Mouse (Mus musculus): ENCODE data around the gene Mrgpre.
A peak's percentile ranks its signal among the peaks of the same experiment; 100 is the strongest.

Mrgpre gene

DNA sequence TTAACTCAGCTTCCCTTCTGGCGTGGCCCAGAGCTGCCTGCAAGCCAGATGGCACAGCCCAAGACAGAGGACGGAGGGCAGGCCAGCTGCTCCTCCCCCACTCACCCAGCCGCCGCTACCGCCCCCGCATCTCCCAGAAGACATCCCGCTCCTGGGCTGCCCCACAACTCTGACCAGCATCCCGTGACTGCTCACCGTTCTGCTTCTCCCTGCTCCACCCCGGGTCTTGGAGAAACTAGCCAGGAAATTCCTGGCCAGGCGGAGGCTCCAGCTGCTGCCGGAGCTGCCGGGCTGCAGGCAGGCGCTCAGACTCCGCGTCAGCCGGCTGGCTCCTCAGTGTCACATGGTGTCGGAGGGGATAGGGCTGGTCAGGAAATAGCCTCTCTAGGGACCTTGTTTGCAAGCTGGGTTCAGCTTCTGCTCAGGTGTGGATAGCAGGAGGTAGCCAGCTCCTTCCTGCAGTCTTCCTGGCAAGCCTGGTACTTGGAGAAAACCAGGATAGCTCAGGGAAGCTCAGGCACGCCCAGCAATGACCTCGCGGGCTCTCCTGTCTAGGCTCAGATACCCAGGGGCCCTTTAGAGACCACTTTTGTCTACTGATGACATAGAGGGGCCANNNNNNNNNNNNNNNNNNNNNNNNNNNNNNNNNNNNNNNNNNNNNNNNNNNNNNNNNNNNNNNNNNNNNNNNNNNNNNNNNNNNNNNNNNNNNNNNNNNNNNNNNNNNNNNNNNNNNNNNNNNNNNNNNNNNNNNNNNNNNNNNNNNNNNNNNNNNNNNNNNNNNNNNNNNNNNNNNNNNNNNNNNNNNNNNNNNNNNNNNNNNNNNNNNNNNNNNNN lies at the start of gene Mrgpre:
Mrgpre (minus strand) TSS at position 505 of the 834 bp plus-strand sequence.
- DNase-seq (ENCODE audit: low read depth) = peak; percentile 61

GRCm38 (mm10) chr7:143833581-143834190 lies 49.4 kb upstream of the Mrgpre start:
- no peak for DNase-seq (ENCODE audit: low read depth)

DNA sequence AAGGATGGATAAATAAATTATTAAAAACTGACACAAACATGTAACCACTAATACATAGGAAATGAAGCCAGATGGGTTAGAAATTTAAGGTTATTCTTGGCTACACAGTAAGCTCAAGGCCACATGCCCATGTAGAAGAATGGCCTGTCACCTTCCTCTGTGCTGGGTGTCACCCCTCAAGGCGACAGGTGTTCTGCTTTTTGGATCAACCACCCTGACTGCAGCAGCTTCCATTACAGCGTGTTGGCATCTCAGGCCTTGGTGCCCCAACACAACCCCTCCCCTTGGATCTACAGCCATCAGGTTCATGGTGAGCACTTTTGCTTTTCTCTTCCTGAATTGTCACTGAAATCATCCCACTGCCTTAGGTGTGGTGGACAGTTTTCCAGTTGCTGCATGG lies 48.3 kb upstream of the Mrgpre start:
- no peak for DNase-seq (ENCODE audit: low read depth)

DNA sequence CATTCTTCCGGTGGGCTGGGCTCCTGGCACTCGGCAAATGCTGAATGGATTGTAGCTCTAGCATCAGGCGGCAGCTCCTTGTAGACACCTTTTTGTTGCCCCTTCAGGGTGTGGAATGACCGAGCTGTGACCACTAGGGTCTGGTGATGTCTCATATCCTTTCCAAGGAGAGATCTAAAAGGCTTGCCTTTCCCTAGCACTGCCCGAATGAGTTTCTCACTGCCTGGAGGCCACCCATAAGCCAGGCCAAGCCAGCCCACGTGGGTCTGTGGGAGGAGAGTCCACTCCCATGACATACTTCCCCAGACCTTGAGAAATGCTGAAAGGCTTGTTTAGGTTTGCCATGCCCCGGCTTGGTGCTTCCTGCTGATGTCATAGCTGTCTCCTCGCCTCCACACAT lies 47.9 kb upstream of the Mrgpre start:
- DNase-seq (ENCODE audit: low read depth) = no peak

DNA sequence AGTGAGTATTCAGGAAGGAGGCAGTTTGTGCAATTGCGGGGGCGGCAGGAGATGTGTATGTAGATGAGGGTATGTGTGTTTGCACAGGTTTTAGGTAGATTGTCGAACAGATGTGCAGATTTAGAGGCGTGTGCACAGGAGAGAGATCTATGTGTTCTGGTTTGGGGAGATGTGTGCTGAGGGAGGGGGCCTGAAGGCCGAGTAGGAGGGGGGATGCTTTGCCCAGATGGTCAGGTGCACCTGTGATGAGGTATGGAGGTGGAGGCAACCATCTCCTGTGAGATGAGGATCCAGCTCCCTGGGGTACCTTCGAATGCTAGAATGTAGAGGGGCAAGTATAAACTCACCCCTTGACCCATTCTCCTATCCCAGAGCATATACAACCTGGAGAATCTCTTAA lies 46.1 kb upstream of the Mrgpre start:
- no peak for DNase-seq (ENCODE audit: low read depth)

- peak; percentile 99 for DNase-seq (ENCODE audit: low read depth)
Observed at GRCm38 (mm10) chr7:143829504-143830331, 45.4 kb upstream of the Mrgpre start.

GRCm38 (mm10) chr7:143826985-143827384 lies 42.7 kb upstream of the Mrgpre start:
- no peak for DNase-seq (ENCODE audit: low read depth)

- DNase-seq (ENCODE audit: low read depth) = no peak
Observed at GRCm38 (mm10) chr7:143823266-143823605, 38.9 kb upstream of the Mrgpre start.

GRCm38 (mm10) chr7:143822375-143823265 lies 38.3 kb upstream of the Mrgpre start, which contains the start of the genes Nadsyn1 and Dhcr7:
Nadsyn1 (minus strand) TSS chr7:143822849.
Dhcr7 (plus strand) TSS chr7:143823145.
- peak; percentile 99 for DNase-seq (ENCODE audit: low read depth)

- DNase-seq (ENCODE audit: low read depth) = no peak
Observed at GRCm38 (mm10) chr7:143821241-143821640, 36.9 kb upstream of the Mrgpre start.

DNA sequence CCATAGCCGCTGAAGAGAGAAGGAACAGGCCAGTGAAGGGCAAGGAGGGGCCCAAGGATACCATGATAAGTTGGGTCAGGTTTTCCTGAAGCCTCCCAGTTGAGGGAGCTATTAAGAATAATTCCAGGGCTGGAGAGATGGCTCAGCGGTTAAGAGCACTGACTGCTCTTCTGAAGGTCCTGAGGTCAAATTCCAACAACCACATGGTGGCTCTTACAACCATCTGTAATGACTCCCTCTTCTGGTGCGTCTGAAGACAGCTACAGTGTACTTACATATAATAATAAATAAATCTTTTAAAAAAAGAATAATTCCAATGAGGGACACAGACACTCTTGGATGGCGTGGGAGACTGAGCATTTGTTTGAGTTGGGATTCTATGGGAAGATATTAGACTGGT lies 34.9 kb upstream of the Mrgpre start:
- DNase-seq (ENCODE audit: low read depth) = no peak

DNA sequence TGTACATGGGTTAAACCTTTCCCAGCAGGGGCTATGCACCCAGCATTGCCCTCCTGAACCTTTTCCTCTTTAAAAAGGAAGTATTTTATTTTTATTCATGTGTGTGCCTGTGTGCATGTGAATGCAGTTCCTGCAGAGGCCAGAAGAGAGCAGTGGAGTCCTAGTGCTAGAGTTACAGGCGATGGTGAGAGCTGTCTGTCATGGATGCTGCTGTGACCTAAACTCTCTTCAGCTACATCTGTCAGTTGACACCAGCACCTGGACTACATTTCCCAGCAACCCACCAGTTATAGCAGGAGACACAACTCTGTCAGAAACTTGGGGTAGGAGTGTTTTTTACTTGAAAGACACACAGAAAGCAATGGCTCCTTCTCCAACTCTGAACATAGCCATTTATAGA lies 24.6 kb upstream of the Mrgpre start:
- peak; percentile 48 for DNase-seq (ENCODE audit: low read depth)

DNA sequence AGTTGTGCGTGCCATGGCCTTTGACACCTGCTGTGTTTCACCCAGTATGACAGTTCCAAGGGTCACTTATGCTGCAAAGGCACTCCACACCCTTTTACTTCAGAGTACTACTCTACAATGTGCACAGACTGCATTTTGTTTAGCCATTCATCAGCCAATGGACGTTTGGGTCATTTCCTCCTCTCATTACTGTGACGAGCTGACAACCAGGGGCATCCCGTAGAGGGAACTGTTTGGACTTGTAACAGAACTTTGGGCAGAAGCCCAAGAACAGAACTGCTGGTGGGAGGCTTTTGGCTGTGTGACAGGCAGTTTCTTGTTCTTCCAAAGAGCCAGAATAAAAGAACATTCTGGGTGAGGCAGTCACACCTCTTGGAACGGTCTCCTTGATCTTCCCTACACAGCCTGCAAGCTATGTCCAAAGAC lies 20.9 kb upstream of the Mrgpre start:
- no peak for DNase-seq (ENCODE audit: low read depth)

GRCm38 (mm10) chr7:143801195-143802065 lies 17.1 kb upstream of the Mrgpre start:
- DNase-seq (ENCODE audit: low read depth) = no peak

- DNase-seq (ENCODE audit: low read depth) = no peak
Observed at GRCm38 (mm10) chr7:143800770-143801169, 16.5 kb upstream of the Mrgpre start.

DNA sequence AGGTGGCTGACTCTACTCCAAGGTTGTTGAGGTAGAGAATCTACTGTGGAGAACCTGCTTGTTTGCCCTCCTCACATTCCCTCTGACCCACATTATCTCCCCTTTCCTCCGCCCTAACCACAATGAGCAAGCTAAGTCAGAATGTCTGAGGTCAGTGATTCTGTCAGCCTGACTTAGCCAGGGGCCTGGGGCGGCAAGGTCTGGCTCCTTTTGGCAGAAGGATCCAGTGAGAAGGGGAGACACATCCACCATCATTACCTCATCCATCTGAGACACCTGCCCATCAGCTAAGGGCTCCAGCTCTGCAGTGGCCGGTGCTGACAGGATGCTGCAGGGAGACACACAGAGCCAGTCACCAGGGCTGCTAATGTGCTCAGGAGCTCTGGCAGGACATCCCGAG lies 14.5 kb upstream of the Mrgpre start:
- no peak for DNase-seq (ENCODE audit: low read depth)

DNA sequence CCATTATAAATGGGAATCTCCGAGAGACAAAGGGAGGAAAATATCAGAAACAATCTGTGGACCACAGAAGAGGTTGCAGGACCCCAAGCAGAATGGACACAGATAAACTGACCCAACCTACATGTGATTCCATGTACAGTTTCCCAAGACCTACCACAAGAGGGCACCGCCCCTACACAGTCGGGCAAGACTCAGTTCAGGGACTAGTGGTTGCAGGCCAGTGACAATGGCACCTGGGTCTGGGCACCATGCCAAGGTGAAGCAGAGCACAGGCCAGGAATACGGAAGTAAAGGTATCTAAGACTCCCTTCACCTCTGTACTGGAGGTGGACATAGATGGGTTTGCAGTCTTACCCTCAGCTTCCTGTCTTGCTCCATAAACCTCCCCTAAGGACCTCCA lies 8.8 kb upstream of the Mrgpre start:
- DNase-seq (ENCODE audit: low read depth) = peak; percentile 56

DNA sequence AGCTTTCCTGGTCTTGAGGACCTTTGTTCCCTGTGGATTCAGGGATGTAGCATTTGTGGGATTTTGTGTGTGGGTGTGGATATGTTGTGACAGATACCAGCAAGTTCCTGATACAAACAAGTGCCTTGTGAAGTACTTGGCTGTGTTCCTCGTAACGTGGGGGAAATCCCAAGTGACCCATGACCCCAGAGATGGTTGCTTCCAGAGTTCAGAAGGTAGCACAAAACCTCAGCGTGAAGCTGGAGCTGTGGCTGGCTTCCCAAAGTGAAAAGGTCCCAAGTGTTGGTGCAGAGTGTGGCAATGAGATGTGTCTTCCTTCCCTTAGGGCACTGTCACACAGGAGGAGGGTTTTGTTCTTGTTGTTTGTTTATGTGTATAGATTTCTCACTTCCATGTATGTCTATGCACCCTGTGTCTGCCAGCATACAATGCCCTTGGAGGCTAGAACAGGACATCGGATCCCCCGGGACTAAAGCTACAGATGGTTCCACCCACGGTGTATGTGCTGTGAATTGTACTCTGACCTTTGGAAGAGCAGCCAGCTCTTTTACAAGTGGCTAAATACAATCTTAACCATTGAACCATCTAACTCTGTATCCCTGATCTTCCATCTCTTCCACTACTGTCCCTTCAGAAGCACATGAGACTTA lies 8.2 kb upstream of the Mrgpre start:
- no peak for DNase-seq (ENCODE audit: low read depth)

- DNase-seq (ENCODE audit: low read depth) = peak; percentile 16
Observed at GRCm38 (mm10) chr7:143783378-143783995, 813 bp downstream of the Mrgpre start.

- DNase-seq (ENCODE audit: low read depth) = no peak
Observed at GRCm38 (mm10) chr7:143777375-143777774, 6.9 kb downstream of the Mrgpre start.
